Mouse (Mus musculus) myocyte (in vitro differentiated cells): ENCODE results near the gene St6galnac3.

Experiments used
- CEBPB ChIP-seq: IDR thresholded peaks from 2 replicates; pipeline ENCODE4 v1.6.1; 2011; ENCODE audit warnings: mild to moderate bottlenecking, moderate library complexity; ENCODE audit not compliant: poor library complexity, insufficient read depth, severe bottlenecking
- MYOD1 ChIP-seq, 3 experiments: IDR thresholded peaks; one replicate each; pipeline ENCODE4 v1.6.1; 2011; ENCODE audit warnings: control low read depth in 2 of 3, low read depth in 2 of 3, mild to moderate bottlenecking in 2 of 3, moderate library complexity in 1 of 3; ENCODE audit not compliant: insufficient read length in 2 of 3, control insufficient read depth in 1 of 3
- MYOG ChIP-seq, 3 experiments: IDR thresholded peaks; one replicate each; pipeline ENCODE4 v1.6.1; 2011; ENCODE audit warnings: control low read depth in 2 of 3, low read depth in 2 of 3, mild to moderate bottlenecking in 2 of 3; ENCODE audit not compliant: insufficient read length in 2 of 3, control insufficient read depth in 1 of 3, insufficient read depth in 1 of 3
- POLR2A ChIP-seq: IDR thresholded peaks from one replicate; pipeline ENCODE4 v1.6.1; 2011; ENCODE audit warnings: low read depth, mild to moderate bottlenecking, control low read depth, moderate library complexity; ENCODE audit not compliant: insufficient read length
- POLR2AphosphoS2 ChIP-seq: IDR thresholded peaks from one replicate; pipeline ENCODE4 v1.6.1; 2011; ENCODE audit warnings: low read depth, control low read depth; ENCODE audit not compliant: insufficient read length
- SRF ChIP-seq: IDR thresholded peaks from one replicate; pipeline ENCODE4 v1.6.1; 2011; ENCODE audit warnings: low read depth; ENCODE audit not compliant: control insufficient read depth, insufficient read length

- TF ChIP-seq POLR2A (no peak), MYOG (IDR thresholded peaks at IDR 0.05; ENCODE audit: control insufficient read depth in 1 of 3, insufficient read depth in 1 of 3, insufficient read length in 2 of 3, low read depth in 2 of 3) (no peak), POLR2AphosphoS2 (no peak), CEBPB (no peak), MYOD1 (IDR thresholded peaks at IDR 0.05; ENCODE audit: control insufficient read depth in 1 of 3, insufficient read length in 2 of 3, low read depth in 2 of 3) (no peak), SRF (no peak)
Observed at GRCm38 (mm10) chr3:153567913-153568312, 157.1 kb downstream of the St6galnac3 start.
